Mouse (Mus musculus): Measurements from ENCODE around the gene Add1. TPM values are rescaled to one million over a fixed set of nuclear protein-coding genes. Genes with fewer than 3 reads are reported as not detected.
"Not testable (repeated sequence)": the region's sequence is repeated elsewhere in the genome, so short reads cannot be mapped to it uniquely, and the experiment has no call there.

Gene Add1
- polyA plus RNA-seq, 3 experiments from 2014 or later, result 91.1 to 101 (median 93.7) TPM

DNA sequence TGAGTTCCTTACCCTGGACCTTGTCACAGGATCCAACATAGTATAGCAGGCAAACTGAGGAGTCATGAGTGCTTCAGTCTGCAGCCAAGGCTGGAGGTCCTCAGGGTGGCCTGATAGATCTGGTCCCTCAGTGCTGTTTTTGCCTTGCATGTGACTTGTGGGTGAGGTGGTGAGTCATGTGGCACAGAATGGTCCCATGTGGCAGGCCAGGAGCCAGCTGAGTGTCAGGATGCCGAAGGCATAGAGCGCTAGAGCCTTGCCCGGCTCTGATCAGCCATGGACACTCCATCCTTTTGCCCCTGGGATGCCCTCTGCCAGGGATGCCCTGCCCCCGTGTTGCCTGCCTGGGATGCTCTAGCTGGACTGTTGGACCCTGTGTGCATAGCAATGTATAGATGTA is 21.6 kb upstream of the Add1 start:
- no peak for ATAC-seq

DNA sequence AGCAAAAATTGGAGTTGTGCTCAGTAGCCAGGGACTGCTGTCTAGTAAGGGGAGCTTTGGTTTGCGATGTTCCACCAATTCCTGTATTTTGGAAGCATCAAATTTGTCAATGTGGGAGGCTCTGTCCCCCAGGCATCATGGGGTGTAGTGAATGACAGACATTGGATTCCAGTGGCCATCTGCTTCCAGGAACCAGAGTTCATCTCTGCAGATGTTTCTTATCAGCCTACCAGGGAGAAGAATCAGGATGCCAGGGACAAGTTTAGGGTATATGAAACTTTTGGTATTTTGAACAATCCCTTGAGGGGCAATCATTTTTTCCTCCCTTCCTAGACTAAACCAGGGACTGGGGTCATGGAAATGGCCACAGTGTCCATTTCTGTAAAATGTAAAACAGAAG is 9.6 kb upstream of the Add1 start:
- ATAC-seq, result no peak

GRCm38 (mm10) chr5:34564291-34564690 is 9.2 kb upstream of the Add1 start:
- ATAC-seq, result no peak

- ATAC-seq, result no peak
Measured at GRCm38 (mm10) chr5:34565545-34566283, 7.8 kb upstream of the Add1 start.

GRCm38 (mm10) chr5:34571551-34571950 is 1.9 kb upstream of the Add1 start:
- ATAC-seq, result no peak

- not testable (repeated sequence) for ATAC-seq
Measured at GRCm38 (mm10) chr5:34572568-34572967, 896 bp upstream of the Add1 start.

DNA sequence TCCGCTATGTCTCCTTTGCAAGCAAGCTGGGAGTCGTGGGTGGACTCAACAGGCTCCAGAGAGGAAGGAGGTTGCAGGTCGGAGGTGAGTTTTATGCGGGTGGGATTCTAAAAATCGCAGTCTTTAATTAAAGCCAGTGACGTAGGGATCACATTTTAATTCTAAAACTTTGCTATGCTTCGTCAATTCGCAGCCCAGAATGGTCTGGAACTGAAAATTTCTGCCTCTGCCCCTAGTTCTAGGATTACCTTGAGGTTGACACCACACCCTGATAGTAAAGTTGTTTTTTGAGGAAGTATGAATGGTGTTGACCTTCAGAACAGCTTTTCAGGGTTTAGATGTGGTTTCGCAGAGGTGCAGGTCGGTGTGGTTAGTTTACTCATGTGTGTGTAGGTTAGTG is 1.3 kb downstream of the Add1 start:
- no peak for ATAC-seq

DNA sequence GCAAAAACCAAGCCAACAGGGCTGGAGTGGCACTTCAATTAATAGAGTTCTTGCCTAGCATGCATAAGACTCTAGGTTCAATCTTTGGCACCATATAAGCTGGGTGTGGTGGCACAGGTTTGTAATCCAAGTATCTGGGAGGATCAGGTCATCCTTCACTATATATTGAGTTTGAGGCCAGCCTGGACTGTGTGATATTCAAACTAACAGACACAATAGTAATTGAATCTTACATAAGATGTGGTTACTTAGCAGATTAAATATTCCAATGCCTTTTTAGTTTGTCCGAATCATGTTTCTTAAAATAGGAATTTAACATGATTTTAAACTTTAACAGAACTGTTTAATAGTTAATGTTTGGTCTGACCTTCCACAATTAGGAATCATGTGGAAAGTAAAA is 2.8 kb downstream of the Add1 start:
- ATAC-seq, result no peak

DNA sequence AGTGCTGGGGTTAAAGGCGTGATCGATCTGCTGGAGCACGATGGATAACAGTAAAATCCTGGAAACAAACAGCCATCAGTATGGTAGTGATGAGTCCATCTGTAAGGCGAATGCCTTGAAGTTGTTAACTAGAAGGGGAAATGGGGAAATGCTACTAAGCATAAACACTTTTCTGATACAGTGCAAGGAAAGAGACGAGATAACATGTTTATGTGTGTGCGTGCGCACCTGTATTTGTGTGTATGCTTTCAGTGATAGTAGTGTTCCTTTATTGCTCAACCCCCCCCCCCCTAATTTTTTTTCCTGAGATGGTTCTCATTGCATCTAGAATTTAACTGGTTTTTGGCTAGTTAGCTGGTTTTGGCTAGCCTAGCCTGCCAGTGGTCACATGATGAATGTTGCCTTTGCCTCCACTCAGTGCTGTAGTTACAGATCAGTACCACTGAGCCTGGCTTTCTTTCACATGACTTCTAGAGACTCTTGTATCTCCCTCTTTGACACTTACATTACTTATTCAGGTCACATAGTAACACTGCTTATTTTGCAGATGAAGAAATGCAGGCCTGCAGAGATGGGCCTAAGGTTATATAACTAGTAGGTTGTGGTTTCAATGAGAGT is 4.7 kb downstream of the Add1 start:
- ATAC-seq, result no peak

GRCm38 (mm10) chr5:34579377-34579776 is 5.9 kb downstream of the Add1 start:
- no peak for ATAC-seq

GRCm38 (mm10) chr5:34581671-34582313 is 8.3 kb downstream of the Add1 start:
- ATAC-seq, result not testable (repeated sequence)

- no peak for ATAC-seq
Measured at GRCm38 (mm10) chr5:34582314-34582675, 8.8 kb downstream of the Add1 start.

GRCm38 (mm10) chr5:34585216-34585615 is 11.8 kb downstream of the Add1 start:
- no peak for ATAC-seq

- no peak for ATAC-seq
Measured at GRCm38 (mm10) chr5:34587881-34588280, 14.4 kb downstream of the Add1 start.

GRCm38 (mm10) chr5:34590059-34590458 is 16.6 kb downstream of the Add1 start:
- ATAC-seq, result no peak

- ATAC-seq, result no peak
Measured at GRCm38 (mm10) chr5:34590702-34591101, 17.2 kb downstream of the Add1 start.

DNA sequence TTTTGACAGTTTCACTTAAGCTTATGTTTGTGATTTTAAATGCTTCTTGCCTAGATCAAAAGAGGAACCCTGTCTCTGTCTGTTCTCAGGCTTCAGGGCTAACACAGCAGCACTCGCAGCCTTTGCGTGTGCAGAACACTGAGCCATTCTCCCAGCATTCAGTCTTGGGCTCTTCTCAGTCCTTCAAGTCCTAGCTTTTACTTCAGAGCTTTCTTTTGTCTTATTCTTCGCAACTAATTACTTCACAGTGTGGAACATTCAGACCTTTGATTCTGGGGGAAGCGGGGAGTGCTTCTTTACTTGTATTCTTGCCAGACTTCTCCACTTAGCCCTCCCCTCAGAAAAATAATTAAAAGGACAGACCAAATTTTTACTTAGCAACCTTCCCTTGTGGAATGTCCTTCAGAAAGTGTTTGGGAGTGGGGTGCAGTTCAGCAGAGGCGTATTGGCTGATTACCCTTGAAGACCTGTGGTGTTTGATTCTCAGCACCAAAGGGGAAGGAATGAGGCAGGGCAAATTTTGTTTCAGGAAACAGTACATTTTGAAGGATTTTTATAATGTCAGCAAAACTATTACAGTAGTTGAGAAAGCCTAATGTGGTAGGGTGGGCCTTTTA is 18.0 kb downstream of the Add1 start:
- ATAC-seq, result no peak

DNA sequence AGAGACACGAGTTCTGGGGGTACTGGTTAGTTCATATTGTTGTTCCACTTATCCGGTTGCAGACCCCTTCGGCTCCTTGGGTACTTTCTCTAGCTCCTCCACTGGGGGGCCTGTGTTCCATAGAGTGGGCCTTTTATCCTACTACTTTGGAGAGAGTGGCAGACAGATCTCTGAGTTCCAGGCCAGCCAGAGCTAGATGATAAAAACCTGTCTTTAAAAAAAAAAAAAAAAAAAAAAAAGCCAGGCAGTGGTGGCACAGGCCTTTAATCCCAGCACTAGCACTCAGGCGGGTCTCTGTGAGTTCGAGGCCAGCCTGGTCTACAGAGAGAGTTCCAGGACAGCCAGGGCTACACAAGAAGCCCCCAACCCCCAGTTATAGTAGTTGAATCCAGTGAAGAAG is 18.8 kb downstream of the Add1 start:
- ATAC-seq, result not testable (repeated sequence)

GRCm38 (mm10) chr5:34592666-34593065 is 19.2 kb downstream of the Add1 start:
- ATAC-seq, result no peak

DNA sequence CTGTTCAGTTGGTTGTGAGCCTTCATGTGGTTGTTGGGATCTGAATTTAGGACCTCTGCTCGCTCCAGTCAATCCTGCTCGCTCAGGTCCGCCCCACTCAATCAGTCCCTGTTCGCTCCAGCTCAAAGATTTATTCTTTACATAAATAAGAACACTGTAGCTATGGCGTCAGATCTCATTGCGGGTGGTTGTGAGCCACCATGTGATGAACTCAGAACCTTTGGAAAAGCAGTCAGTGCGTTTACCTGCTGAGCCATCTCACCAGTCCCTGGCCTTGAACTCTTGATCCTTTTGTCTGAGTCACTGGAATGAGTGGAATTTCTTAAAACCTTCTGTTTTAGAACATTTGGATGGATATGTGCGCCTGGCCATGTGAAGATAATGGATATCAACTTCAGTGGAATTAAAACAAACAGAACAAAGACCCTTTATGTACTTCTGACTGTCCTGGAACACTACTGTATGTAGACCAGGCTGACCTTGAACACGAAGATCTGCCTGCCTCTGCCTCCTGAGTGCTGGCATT is 19.8 kb downstream of the Add1 start:
- no peak for ATAC-seq

- no peak for ATAC-seq
Measured at GRCm38 (mm10) chr5:34604576-34604975, 31.1 kb downstream of the Add1 start.

- ATAC-seq, result no peak
Measured at GRCm38 (mm10) chr5:34607100-34607880, 33.8 kb downstream of the Add1 start.

DNA sequence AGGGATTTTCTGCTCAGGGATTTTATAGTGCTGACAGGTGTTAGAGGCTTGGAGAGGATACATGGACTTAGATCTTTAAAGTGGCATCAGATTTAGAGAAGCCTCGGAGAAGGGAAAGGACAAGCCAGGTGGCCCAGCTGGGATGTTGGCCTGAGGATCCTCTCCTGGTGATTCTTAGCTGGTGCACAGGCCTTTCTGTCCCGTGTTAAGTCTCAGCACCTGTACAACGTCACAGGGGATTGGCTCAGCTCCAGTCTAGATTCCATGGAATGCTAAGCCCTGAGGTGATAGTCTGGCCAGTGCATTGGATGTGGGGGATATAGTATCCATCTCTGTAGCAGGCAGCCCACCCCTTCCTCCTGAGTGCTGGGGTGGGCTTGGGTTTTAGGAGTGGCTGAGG is 34.8 kb downstream of the Add1 start:
- no peak for ATAC-seq
